Mouse (Mus musculus): ENCODE results near the gene Slc22a28.
"Not testable (repeated sequence)": the region's sequence is repeated elsewhere in the genome, so short reads cannot be mapped to it uniquely, and the experiment has no call there.

The Slc22a28 gene

DNA sequence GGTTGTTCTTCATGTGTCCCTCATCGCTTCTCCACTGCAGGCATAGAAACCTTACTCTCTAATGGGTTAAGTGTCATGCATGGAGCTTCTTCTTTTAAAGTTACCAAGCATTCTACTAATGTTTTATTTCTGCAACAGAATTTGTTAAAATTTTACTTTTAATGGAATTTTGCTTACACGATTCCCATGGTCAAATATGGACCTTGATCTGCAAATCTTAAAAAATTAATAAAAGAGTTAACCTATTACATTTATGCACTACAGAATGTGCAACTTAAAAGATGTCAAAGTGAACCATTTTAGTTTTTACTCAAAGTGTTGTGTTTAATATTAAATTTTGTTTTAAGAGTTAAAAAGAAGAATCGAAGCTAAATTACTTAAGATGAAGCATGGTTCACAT lies at the start of gene Slc22a28:
Gene Slc22a28 (minus strand): TSS at position 102 of the 400 bp plus-strand sequence.
- not testable (repeated sequence) for DNase-seq (ENCODE audit: low spot score)

- DNase-seq (ENCODE audit: low spot score), result no peak
These were observed 17.2 kb upstream of the Slc22a28 start for GRCm38 (mm10) chr19:8148787-8149523.

GRCm38 (mm10) chr19:8142716-8143115 lies 10.9 kb upstream of the Slc22a28 start:
- not testable (repeated sequence) for DNase-seq (ENCODE audit: low spot score)

GRCm38 (mm10) chr19:8134127-8134841 lies 2.5 kb upstream of the Slc22a28 start:
- not testable (repeated sequence) for DNase-seq (ENCODE audit: low spot score)

GRCm38 (mm10) chr19:8019904-8020349 lies 111.9 kb downstream of the Slc22a28 start:
- no peak for DNase-seq (ENCODE audit: low spot score)

GRCm38 (mm10) chr19:8019329-8019851 lies 112.4 kb downstream of the Slc22a28 start:
- not testable (repeated sequence) for DNase-seq (ENCODE audit: low spot score)

DNA sequence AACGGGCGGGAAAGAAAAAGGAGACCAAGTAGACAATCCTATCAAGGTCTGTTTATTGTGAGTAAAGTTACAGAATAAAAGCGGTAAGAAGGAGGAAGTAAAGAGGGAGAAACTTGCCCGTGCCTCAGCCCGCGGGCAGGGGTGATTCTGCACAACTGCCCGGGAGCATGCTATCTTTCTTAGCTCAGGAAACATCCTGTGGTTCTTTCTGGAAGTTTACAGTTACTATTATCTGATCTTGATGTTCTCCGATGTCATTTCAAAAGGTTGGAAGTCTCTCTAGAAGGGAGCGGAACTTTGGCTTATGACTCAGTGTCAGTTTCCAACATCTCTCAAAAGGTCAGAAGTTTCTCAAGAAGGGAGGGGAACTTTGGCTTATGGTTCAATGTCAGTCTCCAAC lies 113.2 kb downstream of the Slc22a28 start:
- DNase-seq (ENCODE audit: low spot score), result not testable (repeated sequence)
